Mouse (Mus musculus) kidney, postnatal 25 days (tissue): Measurements from ENCODE around the gene Ctsk.
"Not testable (repeated sequence)": the region's sequence is repeated elsewhere in the genome, so short reads cannot be mapped to it uniquely, and the experiment has no call there.

ENCODE experiments used
- DNase-seq, 2 experiments: peaks; one replicate each; pipeline ENCODE4 v3.0.0; 2021; ENCODE audit warnings: mixed read lengths in 2 of 2

Gene Ctsk

GRCm38 (mm10) chr3:95526111-95526510 lies 27.1 kb downstream of the Ctsk start:
- no peak for DNase-seq

GRCm38 (mm10) chr3:95526622-95527211 lies 27.7 kb downstream of the Ctsk start, which contains the start of gene Ctss:
Gene Ctss, plus strand, starts transcription at chr3:95526786.
- no peak for DNase-seq

GRCm38 (mm10) chr3:95529814-95530213 lies 30.8 kb downstream of the Ctsk start:
- no peak for DNase-seq

- DNase-seq, result no peak
These were observed 32.0 kb downstream of the Ctsk start for GRCm38 (mm10) chr3:95531025-95531424.

- DNase-seq, result no peak
These were observed 34.3 kb downstream of the Ctsk start for GRCm38 (mm10) chr3:95533364-95533763.

GRCm38 (mm10) chr3:95534927-95535326 lies 35.9 kb downstream of the Ctsk start:
- DNase-seq, result no peak

GRCm38 (mm10) chr3:95538936-95539335 lies 39.9 kb downstream of the Ctsk start:
- no peak for DNase-seq

GRCm38 (mm10) chr3:95539837-95540236 lies 40.8 kb downstream of the Ctsk start:
- no peak for DNase-seq

- not testable (repeated sequence) for DNase-seq
These were observed 42.1 kb downstream of the Ctsk start for GRCm38 (mm10) chr3:95541186-95541585.

- no peak for DNase-seq
These were observed 43.1 kb downstream of the Ctsk start for GRCm38 (mm10) chr3:95542171-95542570.

GRCm38 (mm10) chr3:95542981-95543380 lies 43.9 kb downstream of the Ctsk start:
- DNase-seq, result no peak

- DNase-seq, result no peak
These were observed 51.1 kb downstream of the Ctsk start for GRCm38 (mm10) chr3:95550176-95550575.

- no peak for DNase-seq
These were observed 54.9 kb downstream of the Ctsk start for GRCm38 (mm10) chr3:95553986-95554385.
